In genomic region chr13:113393386-113393785, GRCm38 (mm10) we compare ENCODE assay signal across 31 mouse cellular contexts.
"Had no signal": no experiment of that assay in that cellular context is flagged by ENCODE, and none has a peak within 500 bp of the region (broad histone marks: within the 10 kb centered on the region; RNA-seq: fewer than 3 reads in every experiment).

No protein-coding gene starts in this region.

- H3K27me3 ChIP-seq: limb, embryonic 12.5 days; limb, embryonic 13.5 days; limb, embryonic 15.5 days; liver, embryonic 12.5 days; liver, embryonic 13.5 days; liver, embryonic 15.5 days; lung, embryonic 15.5 days; megakaryocyte, embryonic 14.5 days; midbrain, embryonic 13.5 days; midbrain, embryonic 15.5 days had no signal

- H3K9ac ChIP-seq: limb, embryonic 12.5 days; limb, embryonic 13.5 days; limb, embryonic 15.5 days; liver, embryonic 12.5 days; liver, embryonic 13.5 days; liver, embryonic 14.5 days; liver, embryonic 15.5 days; liver, postnatal 0 days; lung, embryonic 14.5 days; lung, embryonic 15.5 days; midbrain, embryonic 12.5 days; midbrain, embryonic 13.5 days; midbrain, embryonic 15.5 days had no signal

- H3K4me1 ChIP-seq: limb, embryonic 10.5 days; limb, embryonic 12.5 days; limb, embryonic 13.5 days; limb, embryonic 15.5 days; liver, embryonic 12.5 days; liver, embryonic 13.5 days; liver, embryonic 15.5 days; lung, embryonic 15.5 days; megakaryocyte, embryonic 14.5 days; midbrain, embryonic 10.5 days; midbrain, embryonic 12.5 days; midbrain, embryonic 13.5 days; midbrain, embryonic 15.5 days had no signal

- H3K4me3 ChIP-seq: limb, embryonic 10.5 days; limb, embryonic 12.5 days; limb, embryonic 13.5 days; limb, embryonic 15.5 days; liver, embryonic 12.5 days; liver, embryonic 13.5 days; liver, embryonic 15.5 days; lung, embryonic 15.5 days; megakaryocyte, embryonic 14.5 days; midbrain, embryonic 10.5 days; midbrain, embryonic 12.5 days; midbrain, embryonic 13.5 days; midbrain, embryonic 15.5 days; myocyte had no signal

- H3K9me3 ChIP-seq: limb, embryonic 10.5 days; limb, embryonic 12.5 days; limb, embryonic 13.5 days; limb, embryonic 15.5 days; liver, embryonic 12.5 days; liver, embryonic 13.5 days; liver, embryonic 15.5 days; lung, embryonic 15.5 days; midbrain, embryonic 10.5 days; midbrain, embryonic 12.5 days; midbrain, embryonic 13.5 days; midbrain, embryonic 15.5 days had no signal

- H3K4me2 ChIP-seq: limb, embryonic 12.5 days; limb, embryonic 13.5 days; limb, embryonic 15.5 days; liver, embryonic 11.5 days; liver, embryonic 12.5 days; liver, embryonic 13.5 days; liver, embryonic 15.5 days; lung, embryonic 14.5 days; lung, embryonic 15.5 days; midbrain, embryonic 11.5 days; midbrain, embryonic 12.5 days; midbrain, embryonic 13.5 days; midbrain, embryonic 15.5 days had no signal

- DNase-seq: left cerebral cortex, postnatal 4 days; liver; liver, embryonic 13.5 days; liver, postnatal 0 days; lung, adult 18-20 months; lung, adult 2 months; lung, embryonic 14.5 days; lung, postnatal 10 days; lung, postnatal 14 days; lung, postnatal 36 days; lung, postnatal 4 days; midbrain, embryonic 14.5 days had no signal

- H3K36me3 ChIP-seq: limb, embryonic 10.5 days; limb, embryonic 12.5 days; limb, embryonic 13.5 days; limb, embryonic 15.5 days; liver, embryonic 12.5 days; liver, embryonic 13.5 days; liver, embryonic 15.5 days; lung, embryonic 15.5 days; midbrain, embryonic 10.5 days; midbrain, embryonic 12.5 days; midbrain, embryonic 13.5 days; midbrain, embryonic 15.5 days had no signal

- ATAC-seq: liver, embryonic 12.5 days; liver, postnatal 0 days; lung, postnatal 0 days; midbrain, embryonic 13.5 days; midbrain, embryonic 15.5 days; midbrain, embryonic 16.5 days had no signal

- H3K27ac ChIP-seq: limb, embryonic 10.5 days; limb, embryonic 12.5 days; limb, embryonic 13.5 days; liver, embryonic 12.5 days; liver, embryonic 13.5 days; liver, embryonic 14.5 days; liver, embryonic 15.5 days; lung, embryonic 15.5 days; macrophage; midbrain, embryonic 10.5 days; midbrain, embryonic 12.5 days; midbrain, embryonic 13.5 days; midbrain, embryonic 15.5 days had no signal
